Mouse (Mus musculus) G1E-ER4 (cell line): ENCODE data around the gene Gm5127. TPM values are rescaled to one million over a fixed set of nuclear protein-coding genes. Genes with fewer than 3 reads are reported as not detected.

ENCODE experiments used
- GATA1 ChIP-seq: IDR thresholded peaks from one replicate; pipeline ENCODE4 v1.8.0; 2012; ENCODE audit warnings: low read length, inconsistent platforms
- polyA plus RNA-seq: library from polyadenylated mRNA; stranded (reverse); fragments of >175 nt; gene quantifications from 2 replicates; pipeline ENCODE4 v1.2.3, GENCODE M21; 2012

Gm5127 gene
- polyA plus RNA-seq, 1 experiment = not detected

GRCm38 (mm10) chrX:106717160-106717559 is 134.2 kb downstream of the Gm5127 start:
- no peak for TF ChIP-seq GATA1

DNA sequence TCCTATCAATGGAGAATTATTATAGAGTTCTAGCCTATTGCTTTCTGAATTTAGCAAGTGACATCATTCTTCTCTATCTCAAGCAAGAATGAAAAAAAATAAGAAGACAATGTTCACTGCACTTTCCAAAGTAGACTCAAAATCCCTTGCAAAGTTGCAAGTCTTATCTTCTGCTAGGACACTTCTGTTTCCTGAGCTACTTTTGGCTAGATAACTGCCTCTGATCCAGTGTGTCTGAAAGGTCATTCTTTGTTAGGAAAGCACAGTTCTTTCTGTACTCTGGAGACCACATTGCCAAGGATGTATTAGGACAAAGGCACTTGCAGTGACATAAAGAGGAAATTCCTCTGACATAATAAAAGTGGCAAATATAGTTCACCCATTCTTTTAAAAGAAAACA is 159.3 kb downstream of the Gm5127 start:
- TF ChIP-seq GATA1 = no peak

GRCm38 (mm10) chrX:106755272-106755671 is 172.3 kb downstream of the Gm5127 start:
- no peak for TF ChIP-seq GATA1

Other genes starting within 250 kb of the Gm5127 start
- gene Fndc3c1, start 97.8 kb upstream of the Gm5127 start, polyA plus RNA-seq = not detected in 2 replicates
- gene Cysltr1, start 20.5 kb downstream of the Gm5127 start, polyA plus RNA-seq = not detected in 2 replicates